Mouse (Mus musculus) 3T3-L1 (cell line): ENCODE measurements at regions not wholly inside any gene's neighbourhood (a gene's known extent, or its start where the extent isn't known, plus 50 kb on each side); places are given as distances from the start of the nearest gene placed in this dataset.

Source experiments
- DNase-seq: peaks from one replicate; pipeline ENCODE4 v3.0.0-alpha.2; 2015; ENCODE audit warnings: low read depth, low spot score

DNA sequence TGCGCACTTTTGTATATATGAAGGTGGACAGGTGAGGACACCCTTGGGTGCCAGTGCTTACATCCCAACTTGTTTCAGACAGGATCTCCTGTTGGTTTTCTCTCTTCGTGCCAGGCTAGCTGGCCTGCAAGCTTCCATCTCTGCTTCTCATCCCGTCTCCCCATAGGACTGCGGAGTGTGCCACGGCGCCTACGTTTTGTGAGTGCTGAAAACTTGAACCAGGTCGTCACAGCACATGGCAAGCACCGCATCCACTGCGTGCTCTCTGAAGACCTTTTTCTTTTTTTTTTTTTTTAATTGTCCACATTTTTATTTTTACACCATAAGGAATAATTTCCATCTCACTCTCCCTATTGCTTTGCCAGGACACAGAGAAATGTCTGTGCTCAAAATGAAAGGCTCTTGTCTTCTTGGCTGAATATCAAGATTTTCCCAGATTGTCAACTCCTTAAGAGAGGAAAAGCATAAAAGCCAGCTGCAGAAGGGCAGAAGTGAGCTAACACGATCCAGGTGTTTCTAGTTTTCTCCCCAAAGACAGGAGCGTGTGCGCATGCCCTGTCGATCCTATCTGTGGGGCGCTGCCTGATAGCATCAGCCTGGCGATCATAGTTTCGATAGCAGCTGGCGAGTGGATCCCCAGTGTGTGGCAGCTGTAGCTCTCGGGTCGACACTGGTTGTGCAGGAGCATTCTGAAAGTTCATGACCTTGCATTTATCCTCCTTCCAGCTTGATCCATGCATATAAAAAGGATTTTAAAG is 326.4 kb upstream of the Ddhd1 start:
- DNase-seq, result no peak

DNA sequence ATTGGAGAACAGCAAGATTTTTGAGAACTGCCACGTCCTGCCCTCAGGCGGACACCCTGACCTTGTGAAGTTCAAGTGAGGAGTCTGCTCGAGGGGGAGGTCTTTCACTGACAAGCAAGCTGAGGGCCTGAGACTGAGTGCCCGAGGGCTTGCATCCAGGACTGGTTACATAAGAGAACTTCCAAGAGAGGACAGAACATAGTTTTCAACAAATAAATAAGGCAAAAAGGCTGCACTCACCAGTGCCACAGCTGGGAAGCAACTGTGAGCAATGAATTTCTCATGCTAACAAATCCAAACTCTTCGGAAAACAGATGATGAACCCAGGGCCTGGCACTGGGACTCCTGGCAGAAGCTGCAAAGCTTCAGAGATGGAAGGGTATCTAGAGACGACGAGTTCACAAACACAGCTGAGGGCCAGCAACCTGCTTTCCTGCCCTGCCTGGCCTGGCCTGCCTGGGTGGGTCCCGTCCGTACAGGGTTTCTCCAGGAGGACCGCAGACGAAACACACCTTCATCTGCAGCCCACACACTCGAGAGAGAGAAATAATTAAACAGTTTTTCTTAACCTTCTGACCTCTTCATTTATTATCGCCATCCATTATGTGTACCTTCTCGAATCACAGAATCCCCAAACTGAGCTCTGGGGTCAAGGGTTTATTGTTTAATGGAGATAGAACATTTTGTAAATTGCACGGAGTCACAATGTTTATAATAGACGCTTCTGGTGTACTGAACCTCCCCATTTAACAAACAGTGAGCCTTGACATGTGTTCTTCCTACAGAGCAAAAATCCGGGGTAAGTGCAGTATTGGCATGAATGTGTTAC is 334.3 kb upstream of the Ddhd1 start:
- no peak for DNase-seq

DNA sequence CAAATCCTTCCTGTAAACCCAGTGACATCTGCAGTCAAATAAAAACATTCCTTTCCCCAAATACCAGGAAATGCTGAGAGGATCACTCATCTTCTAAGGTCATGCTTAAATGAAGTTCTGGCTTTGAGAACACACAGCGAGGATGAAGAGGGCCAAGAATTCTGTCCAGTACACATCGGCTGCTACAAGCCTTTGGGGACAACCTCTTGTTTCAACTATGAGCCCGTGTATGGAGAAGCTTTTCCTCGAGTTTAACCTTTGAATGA is 334.9 kb upstream of the Ddhd1 start:
- DNase-seq, result peak; percentile 20

DNA sequence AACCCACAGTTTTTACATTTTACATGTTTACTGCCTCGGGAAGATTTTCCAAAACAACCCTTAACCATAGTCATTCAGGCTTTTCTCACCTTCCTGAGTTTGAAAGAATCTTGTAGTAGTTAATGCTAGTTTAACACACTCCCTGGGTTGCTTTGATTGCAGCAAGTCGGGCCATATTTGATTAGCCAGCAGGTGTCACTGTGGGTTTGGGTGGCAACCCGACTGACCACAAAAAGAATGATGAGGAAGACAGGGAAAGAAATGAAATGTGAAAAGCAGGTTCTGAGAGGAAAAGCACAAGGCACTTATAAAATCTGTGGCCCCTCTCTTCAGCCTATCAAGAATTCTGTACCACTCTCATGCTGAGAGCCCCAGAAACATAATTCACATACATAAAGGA is 335.7 kb upstream of the Ddhd1 start:
- DNase-seq, result peak; percentile 75

DNA sequence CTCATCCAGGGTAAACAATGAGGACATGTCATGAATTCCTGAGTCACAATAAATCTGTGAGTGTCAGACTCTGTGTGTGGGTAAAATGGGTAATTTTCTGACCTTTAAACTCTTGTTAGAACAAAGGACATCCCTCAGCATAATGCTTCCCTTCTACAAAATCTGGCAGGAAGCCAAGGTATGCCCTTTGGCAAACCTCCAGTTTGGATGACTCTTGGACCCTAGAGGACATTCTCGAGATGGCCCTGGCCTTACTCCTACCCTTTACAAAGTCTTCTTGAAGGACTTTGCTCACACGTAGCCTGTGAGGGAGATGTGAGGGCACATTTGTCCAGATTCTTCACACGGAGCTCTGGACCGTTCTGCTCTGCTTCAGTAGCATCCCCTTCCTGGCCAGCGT is 338.8 kb upstream of the Ddhd1 start:
- peak; percentile 54 for DNase-seq

DNA sequence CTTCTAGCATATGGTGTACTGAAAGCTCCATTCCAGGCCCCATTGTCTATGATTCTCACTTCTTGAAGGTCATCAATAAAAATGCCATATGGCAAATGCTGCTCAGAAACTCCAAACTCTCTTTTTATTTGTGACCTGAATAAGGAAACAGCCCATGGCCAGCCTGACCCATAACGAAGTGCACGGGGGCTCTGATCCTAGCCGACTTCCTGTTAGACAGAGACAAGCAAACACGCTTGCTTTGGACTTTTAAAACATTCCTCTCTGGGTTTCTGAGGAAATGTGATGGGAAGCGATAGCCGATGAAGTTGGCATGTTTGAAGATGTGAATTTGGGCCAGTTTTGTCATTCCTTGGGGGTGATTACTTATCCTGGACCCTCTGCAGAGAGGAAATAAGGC is 346.1 kb upstream of the Ddhd1 start:
- DNase-seq, result no peak

DNA sequence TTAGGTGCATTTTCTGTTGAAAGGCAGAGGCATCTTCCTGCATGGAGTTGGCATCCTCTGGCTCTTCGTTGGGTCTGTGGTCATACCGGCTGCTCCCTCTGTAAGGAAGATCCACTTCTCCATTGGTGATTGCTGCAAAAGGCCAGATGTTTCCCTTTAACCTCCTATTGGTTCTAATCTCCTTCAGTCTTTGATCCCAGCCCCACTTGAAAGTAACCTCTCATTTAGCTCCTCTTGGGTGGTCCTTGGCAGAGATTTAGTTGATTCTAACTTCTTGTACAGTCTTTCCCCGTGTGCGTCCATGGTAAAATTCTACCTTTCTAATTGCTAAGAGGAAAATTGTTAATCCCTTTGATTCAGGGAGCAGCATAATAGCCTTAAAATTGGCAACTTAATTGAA is 347.4 kb upstream of the Ddhd1 start:
- DNase-seq, result no peak

DNA sequence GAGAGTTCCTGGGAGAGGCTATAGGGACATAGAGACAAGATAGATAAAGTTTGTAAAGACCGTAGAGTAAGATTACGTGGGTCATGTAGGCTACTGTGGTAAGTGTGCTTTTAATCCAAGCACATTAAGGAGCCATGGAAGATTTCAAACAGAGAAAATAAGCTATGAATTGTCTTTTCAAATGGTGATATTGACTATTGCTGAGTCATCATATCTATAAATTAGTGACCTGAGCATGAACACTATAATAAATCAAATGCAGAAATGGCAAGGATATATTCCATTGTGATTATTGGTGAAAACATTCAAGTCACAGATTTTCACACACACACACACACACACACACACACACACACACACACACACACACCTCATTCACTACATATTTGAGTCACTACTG is 355.3 kb upstream of the Ddhd1 start:
- no peak for DNase-seq

DNA sequence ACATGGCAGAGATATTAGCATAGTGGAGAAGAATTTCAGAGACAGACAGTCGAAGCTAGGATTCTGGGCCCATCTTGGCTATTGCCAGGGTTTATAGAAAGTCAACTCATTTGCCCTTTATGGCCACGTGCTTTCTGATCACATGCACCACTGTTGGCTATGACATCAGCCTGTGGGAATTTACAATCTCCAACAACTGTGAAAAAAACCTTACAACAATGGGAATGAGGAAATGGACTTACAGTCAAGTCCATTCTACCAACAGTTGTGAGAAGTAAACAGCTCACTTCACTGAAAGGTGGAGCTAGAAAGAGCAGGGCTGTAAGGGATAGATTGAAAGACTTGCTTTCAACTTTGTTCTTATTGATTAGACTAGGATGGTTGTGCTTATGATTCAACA is 356.1 kb upstream of the Ddhd1 start:
- peak; percentile 2 for DNase-seq

DNA sequence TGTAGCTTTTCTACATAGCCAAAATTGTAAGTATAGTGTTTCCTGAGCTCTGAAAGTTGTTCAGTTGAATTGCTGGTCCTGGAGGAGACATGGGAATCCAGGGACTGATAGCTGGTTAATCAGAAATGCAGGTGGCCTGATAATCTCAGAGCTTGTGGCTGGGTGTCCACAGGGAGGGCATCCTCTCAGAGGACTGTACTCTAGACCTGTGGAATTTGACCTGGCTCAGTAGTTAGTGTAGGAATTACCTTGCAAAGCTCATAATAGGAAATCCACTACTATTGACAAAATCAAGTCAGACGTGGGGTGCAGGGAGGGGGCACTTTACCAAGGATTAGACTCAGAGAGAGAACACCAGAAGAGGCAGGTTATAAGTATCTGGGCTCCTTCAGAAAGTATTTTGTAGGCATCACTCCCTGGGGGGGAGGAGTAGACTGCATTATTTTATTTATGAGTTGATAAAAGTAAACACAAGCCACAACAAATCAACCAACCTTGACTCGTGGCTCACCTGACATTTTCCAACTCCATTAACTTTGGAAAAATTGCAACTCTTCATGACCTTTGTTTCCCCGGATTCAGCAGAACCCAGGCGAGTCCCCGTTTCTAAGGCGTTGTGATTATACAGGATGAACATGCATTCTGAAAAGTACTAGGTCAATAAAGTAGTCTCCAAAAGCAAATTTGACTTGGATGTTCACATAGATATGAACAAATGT is 357.9 kb upstream of the Ddhd1 start:
- DNase-seq, result no peak

DNA sequence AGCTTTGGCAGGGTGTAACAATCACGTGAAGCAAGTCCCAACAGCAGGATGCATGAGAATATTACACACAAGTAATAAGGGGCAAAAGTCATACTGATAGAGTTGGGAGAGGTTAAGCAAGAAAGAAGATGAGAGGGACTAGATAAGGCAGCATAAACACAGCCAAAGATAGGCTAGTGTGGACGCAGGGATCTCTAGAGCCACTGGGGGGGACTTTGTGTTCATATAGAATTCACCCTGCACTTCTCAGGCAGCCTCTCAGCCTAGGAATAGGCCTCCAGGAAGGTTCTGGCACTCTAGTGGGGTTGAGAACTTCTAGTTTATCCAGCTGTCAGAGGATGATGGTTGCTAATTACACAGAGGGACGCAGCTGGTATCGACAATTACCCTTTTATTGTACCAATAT is 358.8 kb upstream of the Ddhd1 start:
- no peak for DNase-seq

DNA sequence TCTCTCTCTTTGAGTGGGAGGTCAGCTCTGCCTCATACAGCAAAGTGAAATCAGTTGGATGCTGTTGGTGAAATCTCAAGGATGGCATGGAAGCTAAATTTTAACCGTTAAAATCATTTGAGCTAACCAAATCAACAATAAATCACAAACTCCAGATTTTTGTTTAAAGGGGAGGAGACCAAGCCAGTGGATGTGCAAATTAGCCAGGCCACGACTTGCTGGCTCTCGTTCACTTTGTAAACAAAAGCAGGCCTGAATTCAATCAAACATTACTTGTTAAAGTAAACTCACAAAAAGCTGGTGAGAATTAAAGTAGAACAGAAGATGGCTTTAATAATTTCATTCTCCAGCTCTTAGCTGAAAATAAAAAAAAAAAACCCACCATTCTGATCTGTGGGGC is 359.3 kb upstream of the Ddhd1 start:
- DNase-seq, result no peak

DNA sequence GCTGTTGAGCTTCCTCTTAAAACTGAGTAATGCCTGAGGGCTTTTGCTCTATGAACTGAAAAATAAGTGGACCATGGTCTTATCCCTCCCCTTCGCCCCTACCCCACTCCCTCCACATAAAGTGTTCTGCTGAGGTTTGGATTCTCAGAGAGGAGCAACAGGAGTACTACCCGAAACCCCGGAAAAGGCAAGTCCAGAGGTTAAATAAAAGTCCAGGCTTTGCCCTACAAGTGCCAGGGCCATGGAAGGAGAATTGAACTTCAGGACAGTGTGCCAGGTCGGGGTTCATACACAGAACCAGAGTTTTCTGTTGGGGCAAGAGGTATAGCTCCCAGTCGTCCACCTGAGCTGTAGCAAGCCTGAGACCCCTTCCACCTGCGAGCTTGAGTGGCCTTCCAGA is 360.0 kb upstream of the Ddhd1 start:
- no peak for DNase-seq

DNA sequence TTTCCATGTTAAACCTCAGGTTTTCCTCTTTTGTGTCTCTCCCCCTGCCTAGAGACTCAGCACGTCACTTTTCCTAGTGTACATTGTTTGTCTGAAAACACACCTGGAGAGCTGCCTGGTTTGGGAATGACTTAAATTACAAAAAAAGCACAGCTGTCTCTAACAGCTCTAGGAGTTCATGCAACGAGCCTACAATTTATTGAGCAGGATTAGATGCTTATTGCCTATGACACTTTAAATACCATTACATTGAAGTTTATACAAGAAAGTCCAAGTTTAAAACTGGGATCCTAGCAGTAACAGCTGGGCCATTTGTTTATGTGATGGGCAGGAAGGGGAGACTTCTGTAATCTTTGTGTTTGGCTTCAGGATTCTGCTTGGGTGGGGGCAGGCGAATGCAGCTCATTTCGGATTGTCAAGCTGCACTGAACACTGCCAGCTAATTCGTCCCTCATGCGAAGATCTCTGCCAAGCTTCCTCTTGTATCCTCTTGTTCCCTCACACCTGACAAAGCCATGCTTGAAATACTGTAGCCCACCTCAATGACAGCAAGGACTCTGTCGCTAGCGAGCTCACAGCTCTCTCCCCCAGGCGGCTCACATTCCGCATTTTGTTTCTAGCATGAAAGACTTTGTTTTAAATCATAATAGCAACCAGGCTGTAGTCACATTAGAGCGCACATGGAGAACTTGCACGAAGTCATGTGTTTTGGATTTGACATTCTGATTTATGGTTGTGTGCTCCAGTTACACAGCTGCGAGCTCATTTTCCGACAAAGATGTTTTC is 359.8 kb upstream of the Gm15217 start:
- DNase-seq, result no peak

DNA sequence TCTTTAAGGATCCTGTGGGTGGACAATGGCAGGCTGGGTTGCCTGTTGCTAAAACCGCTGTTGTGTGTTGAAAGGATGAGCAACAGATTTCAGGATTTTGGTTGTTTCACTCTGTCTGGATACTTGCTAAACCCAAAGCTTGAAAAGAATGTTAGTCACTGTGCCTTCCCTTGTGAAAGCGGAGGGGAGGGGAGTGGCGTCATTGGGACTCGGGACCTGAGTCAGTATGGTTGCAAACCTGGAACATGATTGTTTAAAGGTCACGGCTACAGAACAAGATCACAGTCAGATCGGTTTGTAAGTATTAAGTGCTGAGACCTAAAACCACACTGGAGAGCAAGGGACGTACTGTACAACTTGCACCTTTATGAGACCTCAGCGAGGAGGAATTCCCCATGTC is 344.9 kb upstream of the Gm15217 start:
- peak; percentile 16 for DNase-seq

DNA sequence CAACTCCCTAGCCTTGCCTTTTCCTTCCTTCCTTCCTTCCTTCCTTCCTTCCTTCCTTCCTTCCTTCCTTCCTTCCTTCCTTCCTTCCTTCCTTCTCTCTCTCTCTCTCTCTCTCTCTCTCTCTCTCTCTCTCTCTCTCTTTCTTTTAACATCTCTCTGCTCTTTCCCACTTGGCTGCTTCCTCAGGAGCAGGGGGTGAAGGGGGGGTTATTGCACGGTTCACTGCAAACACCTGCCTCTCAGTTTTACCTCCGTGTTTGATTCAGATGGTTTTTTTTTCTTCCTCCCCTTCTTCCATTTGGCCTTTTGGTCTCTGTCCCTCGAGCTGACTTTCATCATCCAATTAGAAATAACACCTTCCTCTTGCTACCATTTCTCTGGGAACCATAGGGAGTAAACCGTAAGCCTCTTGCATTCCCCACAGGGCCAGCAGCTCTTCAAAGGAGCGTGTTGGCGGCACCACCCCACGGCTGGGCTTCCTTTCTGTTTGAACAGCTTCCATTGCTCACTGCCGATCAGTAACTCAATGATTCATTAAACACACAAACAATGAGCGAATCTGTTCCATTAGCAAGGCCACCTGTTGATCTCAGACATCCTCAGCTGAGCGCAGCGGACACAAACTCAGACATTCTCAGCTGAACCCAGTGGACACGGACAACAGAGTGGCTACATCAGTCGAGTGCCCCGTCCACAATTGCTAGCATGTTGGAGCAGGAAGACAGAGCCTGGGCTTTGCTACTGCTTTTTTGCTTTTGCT is 318.4 kb upstream of the Gm15217 start:
- DNase-seq, result peak; percentile 3

DNA sequence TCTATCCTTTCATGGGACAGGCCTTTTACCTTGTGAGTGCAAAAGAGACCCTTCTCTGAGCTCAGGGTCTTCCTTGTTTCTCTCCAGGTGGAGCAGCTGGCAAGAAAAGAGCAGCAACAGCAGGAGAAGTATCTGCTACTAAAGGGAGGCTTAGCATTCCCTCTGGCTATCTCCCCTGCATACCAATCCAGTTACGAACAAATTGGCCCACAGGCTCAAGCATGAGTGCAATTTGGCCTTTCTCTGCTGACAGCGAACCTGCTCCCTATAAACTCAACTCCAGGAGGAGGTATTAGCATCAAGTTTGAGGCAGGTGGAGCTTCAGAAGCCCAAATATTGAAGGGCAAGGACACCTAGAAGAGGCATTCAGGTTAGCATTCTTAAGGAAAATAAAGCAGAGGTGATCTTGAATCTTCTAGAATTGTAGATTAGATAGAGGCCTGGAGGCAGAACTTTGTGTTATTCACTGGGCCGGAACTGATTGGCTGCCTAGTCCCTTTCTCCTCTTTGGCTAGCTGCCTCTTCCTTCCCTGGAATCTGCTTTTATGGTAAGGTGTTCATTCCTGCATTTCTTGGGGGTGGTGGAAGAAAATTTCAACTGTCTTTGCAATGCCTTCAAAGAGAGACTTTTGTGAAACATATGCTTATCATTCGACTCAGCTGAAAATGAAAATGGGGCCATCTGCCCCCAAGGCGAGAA is 312.0 kb upstream of the Gm15217 start:
- DNase-seq, result peak; percentile 64

DNA sequence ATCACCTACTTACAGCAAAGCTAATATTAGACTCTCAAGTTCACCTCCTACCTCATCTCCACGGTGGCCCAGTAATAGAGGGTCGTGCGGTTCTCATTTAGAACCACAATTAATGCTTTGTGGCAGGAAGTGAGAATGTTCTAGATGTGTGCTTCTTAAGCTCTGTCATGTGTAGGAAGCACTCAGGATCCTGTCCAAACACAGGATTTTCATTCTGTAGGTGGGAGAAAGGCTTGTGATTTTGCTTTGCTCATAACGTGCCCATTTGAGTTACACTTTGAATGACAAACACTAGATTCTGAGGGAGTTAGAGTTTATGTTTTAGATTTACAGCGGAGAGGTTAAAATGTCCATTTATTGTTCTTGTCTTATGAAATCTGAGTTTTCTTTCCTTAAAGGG is 308.0 kb upstream of the Gm15217 start:
- DNase-seq, result no peak

DNA sequence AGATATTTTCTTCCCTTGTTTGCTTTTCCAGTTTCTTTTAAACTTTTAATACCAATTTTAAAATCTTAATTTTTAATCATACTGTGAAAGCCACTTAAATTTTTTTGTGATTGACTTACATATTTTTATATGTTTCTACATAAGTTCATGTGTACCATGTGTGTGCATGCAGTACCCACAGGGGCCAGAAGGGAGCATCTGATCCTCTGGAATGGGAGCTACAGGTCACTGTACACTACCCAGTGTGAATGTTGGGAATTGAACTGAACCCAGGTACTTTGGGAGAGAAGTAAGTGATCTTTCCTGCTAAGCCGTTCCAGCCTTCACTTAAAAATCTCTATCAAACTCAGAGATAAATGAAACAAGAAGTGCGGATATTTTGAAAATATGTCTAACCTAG is 302.5 kb upstream of the Gm15217 start:
- peak; percentile 3 for DNase-seq

DNA sequence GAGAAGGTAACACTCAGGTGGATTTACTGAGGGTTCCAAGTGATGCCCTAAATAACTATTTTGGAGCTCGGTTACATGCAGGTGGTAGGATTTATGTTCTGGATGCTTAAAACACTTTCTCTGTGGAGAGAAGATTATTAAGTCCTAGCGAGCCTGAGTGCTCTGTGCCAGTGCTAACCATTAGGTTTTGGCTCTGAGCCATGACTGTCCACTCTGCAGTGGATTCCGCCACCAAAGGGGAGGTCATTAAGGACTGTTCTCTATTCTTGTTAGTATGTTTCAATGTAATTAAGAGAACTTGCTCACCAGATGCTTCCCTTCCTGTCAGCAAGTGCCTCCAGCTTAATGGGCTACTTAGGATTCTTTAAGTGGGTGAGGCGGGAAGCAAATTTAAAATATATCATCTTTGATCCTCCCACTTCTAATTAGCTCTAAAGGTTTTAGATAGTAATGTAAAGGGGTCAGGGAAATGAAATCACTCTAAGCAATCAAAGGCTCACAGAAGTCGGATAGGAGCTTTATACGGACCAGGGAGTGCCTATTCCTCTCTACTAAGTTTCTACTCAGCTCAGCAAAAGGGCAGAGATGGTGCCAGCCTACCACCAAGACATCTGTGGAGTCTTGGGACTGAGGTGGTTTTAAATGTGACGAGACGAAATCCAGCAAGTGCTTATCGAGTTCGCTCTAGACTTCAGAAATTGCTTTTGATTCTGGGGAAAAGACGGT is 301.6 kb upstream of the Gm15217 start:
- DNase-seq, result no peak
